Mouse (Mus musculus): ENCODE measurements at regions not wholly inside any gene's neighbourhood (a gene's known extent, or its start where the extent isn't known, plus 50 kb on each side); places are given as distances from the start of the nearest gene placed in this dataset.

- TF ChIP-seq POLR2A (IDR thresholded peaks at IDR 0.05; ENCODE audit: insufficient read length, low read depth) = no peak
- no peak for TF ChIP-seq MAX (IDR thresholded peaks at IDR 0.05; ENCODE audit: low read depth)
Observed at GRCm38 (mm10) chr4:35606200-35606599, 380.2 kb upstream of the C9orf72 start.

All from myocyte (in vitro differentiated cells).